Comparison of ENCODE assay signal across 8 mouse cellular contexts in genomic region chr11:17953231-17954134, GRCm38 (mm10). TPM values are rescaled to one million over a fixed set of nuclear protein-coding genes. Genes with fewer than 3 reads are reported as not detected.
DNase-seq lines count a peak whose midpoint lies in the region; ATAC-seq and TF ChIP-seq lines count a peak whose summit lies in the region.

Etaa1 (minus strand) TSS chr11:17953875.

- no peaks in the 10 kb centered on the region for H3K27me3 ChIP-seq in hindbrain, embryonic 10.5 days (ENCODE audit: insufficient read depth, poor library complexity, severe bottlenecking)
- H3K27me3 ChIP-seq in lung, postnatal 0 days (replicated peaks; ENCODE audit: insufficient read depth, low read length), result no peaks in the 10 kb centered on the region

- H3K9me3 ChIP-seq in hindbrain, embryonic 10.5 days, result no peaks in the 10 kb centered on the region
- no peaks in the 10 kb centered on the region for H3K9me3 ChIP-seq in lung, postnatal 0 days (ENCODE audit: low read length)

- TF ChIP-seq CTCF in lung, postnatal 0 days (IDR thresholded peaks at IDR 0.05), result peak; percentile 15; the same call in 1 of the 2 replicates

- no peak for TF ChIP-seq EP300 in lung, postnatal 0 days (IDR thresholded peaks at IDR 0.05)

- under 1% methylated on average over 69 of the region's 69 CpGs for WGBS in hindbrain, embryonic 10.5 days
- under 1% methylated on average over 58 of the region's 69 CpGs for WGBS in lung, postnatal 0 days

- H3K36me3 ChIP-seq in hindbrain, embryonic 10.5 days, result peaks cover 35% of the 10 kb centered on the region
- H3K36me3 ChIP-seq in lung, postnatal 0 days (ENCODE audit: insufficient read depth, low read length), result no peaks in the 10 kb centered on the region

- peak within 1 kb of the TSS; percentile 62 for H3K4me2 ChIP-seq in lung, postnatal 0 days (replicated peaks; ENCODE audit: low read depth, low read length)

- peak within 1 kb of the TSS; percentile 98 for H3K27ac ChIP-seq in hindbrain, embryonic 10.5 days
- peak within 1 kb of the TSS; percentile 92 for H3K27ac ChIP-seq in lung, postnatal 0 days (ENCODE audit: low read length)

- peak; percentile 87 for DNase-seq in MEL-GATA-1-ER (ENCODE audit: extremely low read depth, low read depth)
- DNase-seq in cerebellum, adult 8-10 months, result peak; percentile 93
- peak; percentile 93 for DNase-seq in forelimb bud, embryonic 11.5 days (ENCODE audit: low read depth, low spot score)
- DNase-seq in hindbrain, embryonic 10.5 days (ENCODE audit: low spot score), result peak; percentile 95
- DNase-seq in layer of hippocampus, adult 9-11 months, result peak; percentile 93
- peak; percentile 96 for DNase-seq in lung, postnatal 0 days (ENCODE audit: low spot score)
- DNase-seq in ovary, postnatal 14 days (ENCODE audit: low spot score), result peak; percentile 92
- DNase-seq in thymus, postnatal 14 days, result peak; percentile 96

- peaks cover 7% of the 10 kb centered on the region for H3K4me1 ChIP-seq in hindbrain, embryonic 10.5 days (replicated peaks)
- H3K4me1 ChIP-seq in lung, postnatal 0 days (ENCODE audit: insufficient read depth, low read depth, low read length), result no peaks in the 10 kb centered on the region

- H3K9ac ChIP-seq in lung, postnatal 0 days (replicated peaks; ENCODE audit: low read depth), result peak within 1 kb of the TSS; percentile 54

- H3K4me3 ChIP-seq in hindbrain, embryonic 10.5 days, result peak within 1 kb of the TSS; percentile 99
- peak within 1 kb of the TSS; percentile 82 for H3K4me3 ChIP-seq in lung, postnatal 0 days (ENCODE audit: low read depth, low read length)

- ATAC-seq in lung, postnatal 0 days, result peak; percentile 100

RNA-seq across cellular contexts. Expression of gene Etaa1, which starts in this region (rescaled TPM):
- polyA plus RNA-seq in hindbrain, embryonic 10.5 days (2016; fragmentation: Nextera tagmentation; extraction: Ambion mirVana), result 11.8 and 14.3 TPM in 2 replicates
- polyA plus RNA-seq in lung, postnatal 0 days (2015; fragmentation: Nextera tagmentation; extraction: Ambion mirVana), result 5.2 and 5.3 TPM in 2 replicates

Comparison
In these comparisons a context has a peak if more than half of its experiments do, and no peak if none do; other contexts are left out.
1. Peak in every context shown above with its lines: DNase-seq, ATAC-seq, H3K4me3 ChIP-seq and H3K27ac ChIP-seq.